Mouse (Mus musculus) adrenal gland, adult 18-20 months (tissue): ENCODE data around the gene Fibp. TPM values are rescaled to one million over a fixed set of nuclear protein-coding genes. Genes with fewer than 3 reads are reported as not detected.
A peak's percentile ranks its signal among the peaks of the same experiment; 100 is the strongest.

Experiments
- DNase-seq, 2 experiments: peaks; one replicate each; pipeline ENCODE4 v3.0.0; 2021 to 2022; ENCODE audit warnings: low spot score in 2 of 2
- long read RNA-seq, 2 experiments: library from polyadenylated mRNA; stranded (forward); transcript quantifications; one replicate each; pipeline ENCODE4 v2.0.0; 2021
- total RNA-seq, 2 experiments: library from RNA; stranded (reverse); gene quantifications; 1 replicate in 1 of 2; 2 replicates in 1 of 2; pipeline ENCODE4 v1.2.3; 2021

Gene Fibp
- 10 to 100 TPM; 75.0 to 82.0 TPM for total RNA-seq
- long read RNA-seq, experiment 1, transcript Fibp-205 (10 exons, 1,209 nt) = major isoform, 10 of 24 reads
- long read RNA-seq, experiment 1, partial matches to known transcripts = 5 of 24 reads
- long read RNA-seq, experiment 1, other reads (novel, unspliced or antisense) = 6 of 24 reads
- long read RNA-seq, experiment 2, transcript Fibp-201 (10 exons, 1,215 nt) = minor isoform, 5 of 62 reads
- long read RNA-seq, experiment 2, transcript Fibp-205 (10 exons, 1,209 nt) = major isoform, 43 of 62 reads
- long read RNA-seq, experiment 2, partial matches to known transcripts = 6 of 62 reads
- long read RNA-seq, experiment 2, other reads (novel, unspliced or antisense) = 8 of 62 reads

GRCm38 (mm10) chr19:5460465-5460911 lies at the start of gene Fibp:
TSS of gene Fibp (plus strand) at chr19:5460615.
- peak; percentile 82 to 84 for DNase-seq

- no peak for DNase-seq
Measured at GRCm38 (mm10) chr19:5410641-5411040, 49.8 kb upstream of the Fibp start.

- no peak for DNase-seq
Measured at GRCm38 (mm10) chr19:5411961-5412360, 48.5 kb upstream of the Fibp start.

DNA sequence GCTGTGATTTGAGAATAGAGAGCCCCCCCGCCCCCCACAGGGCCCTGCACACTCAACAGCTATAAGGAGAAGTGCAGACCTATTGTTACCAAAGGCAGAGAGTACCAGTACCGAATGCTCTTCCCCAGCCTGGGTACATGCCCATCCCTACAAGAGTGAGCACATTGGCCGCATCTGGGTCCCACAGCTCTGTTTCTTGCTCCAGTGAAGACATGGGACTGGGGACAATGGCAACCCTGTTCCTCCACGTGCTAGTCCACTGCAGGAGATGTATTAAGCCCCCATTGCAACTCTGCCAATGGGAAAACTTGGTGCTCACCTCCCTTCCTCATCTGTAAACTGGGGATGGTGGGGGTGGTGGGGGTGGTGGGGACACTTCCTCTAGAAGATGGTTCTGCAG lies 46.6 kb upstream of the Fibp start:
- DNase-seq = no peak

DNA sequence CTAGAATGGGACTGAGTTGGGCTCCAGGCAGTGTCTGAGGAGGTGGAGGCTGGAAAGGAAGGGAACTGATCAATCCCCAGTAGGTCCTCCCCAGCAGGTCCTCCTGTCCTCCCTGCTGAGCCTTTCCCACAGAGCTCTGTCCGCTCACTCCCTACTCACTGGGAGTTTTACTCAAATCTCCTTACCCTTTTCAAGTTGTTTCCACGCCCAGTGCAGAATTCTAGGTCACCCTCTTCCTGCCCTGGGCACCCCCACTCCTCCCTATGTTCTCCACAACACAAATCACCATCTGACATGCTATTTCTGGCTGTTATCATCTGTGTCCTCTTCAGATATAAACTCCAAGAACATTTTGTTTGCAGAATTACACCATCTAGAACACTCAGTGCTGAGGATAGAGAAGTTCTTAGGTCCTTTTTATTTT lies 45.9 kb upstream of the Fibp start:
- no peak for DNase-seq

DNA sequence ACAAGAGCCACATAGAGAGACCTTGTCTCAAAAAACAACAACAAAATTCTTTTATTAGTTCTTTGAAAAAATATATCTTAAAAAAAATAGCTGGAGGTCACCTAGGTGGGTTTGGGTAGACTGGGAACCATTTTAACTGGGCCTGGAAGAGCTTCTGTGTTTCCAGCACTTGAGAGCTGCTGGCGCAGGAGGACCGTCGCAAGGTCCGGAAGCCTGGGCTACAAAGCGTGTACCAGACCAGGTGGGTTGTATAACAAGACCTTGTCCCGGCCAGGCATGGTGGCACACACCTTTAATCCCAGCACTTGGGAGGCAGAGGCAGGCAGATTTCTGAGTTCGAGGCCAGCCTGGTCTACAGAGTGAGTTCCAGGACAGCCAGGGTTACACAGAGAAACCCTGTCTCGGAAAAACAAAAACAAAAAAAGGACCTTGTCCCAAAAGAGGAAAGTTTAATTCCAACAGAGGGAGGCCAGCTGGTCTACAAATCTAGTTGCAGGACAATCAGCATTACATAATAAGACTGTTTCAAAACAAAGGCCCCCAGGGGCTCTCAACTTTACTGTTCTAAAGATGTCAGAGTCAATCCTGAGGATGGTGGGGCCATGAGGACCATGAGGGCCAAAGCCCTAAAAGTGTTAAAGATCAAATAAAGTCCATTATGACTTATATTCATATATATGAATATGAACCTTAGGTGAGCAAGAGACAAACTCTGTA lies 41.5 kb upstream of the Fibp start:
- no peak for DNase-seq

DNA sequence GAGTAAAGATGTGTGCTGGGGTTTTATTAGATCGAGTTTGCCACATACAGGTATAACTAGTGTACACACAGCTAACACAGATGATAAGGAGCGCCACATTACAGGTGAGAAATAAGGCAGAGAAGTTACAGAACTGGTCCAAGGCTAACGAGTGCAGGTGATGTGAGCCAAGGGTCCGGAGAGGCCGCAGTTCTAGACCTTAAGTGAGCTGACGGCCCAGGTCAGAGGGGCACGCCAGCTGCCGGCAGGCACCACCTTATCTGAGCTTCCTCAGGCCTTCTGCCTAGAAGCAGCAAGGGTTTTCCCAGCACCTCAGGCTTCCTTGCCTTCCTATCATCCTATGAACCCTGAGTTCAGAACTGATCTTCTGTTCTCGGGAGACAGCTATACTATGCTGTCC lies 40.8 kb upstream of the Fibp start:
- no peak for DNase-seq

GRCm38 (mm10) chr19:5420579-5420978 lies 39.8 kb upstream of the Fibp start:
- DNase-seq = no peak

- DNase-seq = no peak
Measured at GRCm38 (mm10) chr19:5421784-5422183, 38.6 kb upstream of the Fibp start.

DNA sequence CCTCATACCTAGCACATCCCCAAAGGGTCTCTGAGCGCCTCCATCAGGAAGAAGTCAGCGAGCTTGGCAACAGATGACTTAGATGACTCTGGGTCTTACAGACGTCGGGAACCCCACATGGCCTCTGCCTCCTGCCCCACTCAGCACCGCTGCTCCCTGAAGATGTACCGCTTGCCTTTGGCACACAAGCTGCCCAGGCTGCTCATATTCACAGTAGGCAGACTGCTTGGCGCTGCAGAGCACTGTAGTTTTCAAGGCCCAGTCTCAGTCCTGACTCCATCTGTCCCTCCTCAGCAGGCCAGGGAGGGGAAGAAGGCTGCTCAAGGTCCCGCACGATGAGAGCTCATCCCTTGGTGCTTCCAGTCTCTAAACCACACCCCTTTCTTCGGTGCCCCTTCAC lies 38.1 kb upstream of the Fibp start:
- DNase-seq = no peak

GRCm38 (mm10) chr19:5422895-5423443 lies 37.4 kb upstream of the Fibp start:
- no peak for DNase-seq

DNA sequence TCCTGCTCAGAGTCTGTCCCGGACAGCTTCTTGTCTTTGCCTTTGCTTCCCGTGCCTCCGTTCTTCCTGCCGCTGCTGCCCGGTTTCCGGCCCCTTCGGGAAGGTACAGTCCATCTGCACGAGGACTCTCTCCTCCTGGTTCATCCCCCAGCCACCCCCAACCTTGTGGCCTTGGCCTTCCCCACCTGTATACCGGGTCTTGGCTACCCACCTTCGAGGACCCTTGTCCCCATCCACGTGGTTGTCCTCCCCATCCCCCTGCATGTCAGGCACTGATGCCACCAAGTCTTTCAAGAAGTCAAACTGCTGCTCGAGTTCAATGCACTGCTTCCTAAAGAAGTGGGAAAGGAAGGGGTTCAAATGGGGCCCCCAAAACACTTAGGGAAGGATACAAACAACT lies 36.9 kb upstream of the Fibp start:
- no peak for DNase-seq

DNA sequence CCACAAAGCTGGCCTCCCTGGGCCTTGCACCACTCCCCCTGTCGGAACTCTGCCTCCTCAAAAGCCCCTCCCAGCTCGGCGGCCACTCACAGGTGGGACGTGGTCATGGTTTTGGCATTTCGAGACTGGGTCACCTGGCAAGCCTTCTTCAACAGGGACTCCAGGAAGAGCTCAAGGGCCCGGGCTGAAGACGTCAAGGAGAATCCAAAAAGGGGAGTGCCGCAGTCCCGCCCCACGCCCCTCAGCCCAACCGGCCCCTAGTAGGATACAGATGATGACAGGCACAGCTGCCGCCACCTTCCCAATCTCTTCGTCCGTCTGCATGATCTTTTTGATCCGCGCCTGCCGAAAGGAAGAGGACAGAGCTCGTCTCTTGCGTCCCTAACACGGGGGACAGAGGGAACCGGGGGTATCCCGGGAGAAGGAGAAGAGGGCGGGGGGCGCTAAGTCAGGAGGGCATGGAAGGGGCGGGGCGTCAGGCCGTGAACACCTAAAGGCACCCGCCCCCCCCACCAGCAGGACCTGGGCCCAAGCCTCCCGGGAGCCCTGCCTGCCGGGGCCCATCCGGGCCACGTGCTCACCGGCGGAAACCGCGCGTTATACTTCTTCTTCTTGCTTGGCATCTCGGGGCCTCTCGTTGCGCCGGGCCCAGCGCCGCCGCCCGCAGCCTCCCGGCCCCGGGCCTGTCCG lies 36.2 kb upstream of the Fibp start:
- DNase-seq = peak; percentile 74 to 80

GRCm38 (mm10) chr19:5424782-5425741 lies 35.4 kb upstream of the Fibp start, which contains the start of the genes Drap1 and AI837181:
TSS of gene Drap1 (minus strand) at chr19:5424979.
TSS of gene AI837181 (plus strand) at chr19:5425144.
- peak; percentile 94 for DNase-seq

DNA sequence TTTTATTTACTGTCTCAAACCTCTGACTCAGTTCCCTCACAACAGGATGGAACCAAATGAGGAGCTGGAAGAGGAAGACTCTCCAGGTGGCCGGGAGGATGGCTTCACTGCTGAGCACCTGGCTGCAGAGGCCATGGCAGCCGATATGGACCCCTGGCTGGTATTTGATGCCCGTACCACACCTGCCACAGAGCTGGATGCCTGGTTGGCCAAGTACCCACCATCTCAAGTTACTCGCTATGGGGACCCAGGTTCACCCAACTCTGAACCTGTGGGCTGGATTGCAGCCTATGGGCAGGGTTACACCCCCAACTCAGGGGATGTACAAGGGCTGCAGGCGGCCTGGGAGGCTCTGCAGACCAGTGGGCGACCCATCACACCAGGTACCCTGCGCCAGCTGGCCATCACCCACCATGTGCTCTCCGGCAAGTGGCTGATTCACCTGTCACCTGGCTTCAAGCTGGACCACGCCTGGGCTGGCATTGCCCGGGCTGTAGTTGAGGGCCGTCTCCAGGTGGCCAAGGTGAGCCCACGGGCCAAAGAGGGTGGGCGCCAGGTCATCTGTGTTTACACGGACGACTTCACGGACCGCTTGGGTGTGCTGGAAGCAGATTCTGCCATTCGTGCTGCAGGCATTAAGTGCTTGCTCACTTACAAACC lies 34.4 kb upstream of the Fibp start:
- DNase-seq = no peak

DNA sequence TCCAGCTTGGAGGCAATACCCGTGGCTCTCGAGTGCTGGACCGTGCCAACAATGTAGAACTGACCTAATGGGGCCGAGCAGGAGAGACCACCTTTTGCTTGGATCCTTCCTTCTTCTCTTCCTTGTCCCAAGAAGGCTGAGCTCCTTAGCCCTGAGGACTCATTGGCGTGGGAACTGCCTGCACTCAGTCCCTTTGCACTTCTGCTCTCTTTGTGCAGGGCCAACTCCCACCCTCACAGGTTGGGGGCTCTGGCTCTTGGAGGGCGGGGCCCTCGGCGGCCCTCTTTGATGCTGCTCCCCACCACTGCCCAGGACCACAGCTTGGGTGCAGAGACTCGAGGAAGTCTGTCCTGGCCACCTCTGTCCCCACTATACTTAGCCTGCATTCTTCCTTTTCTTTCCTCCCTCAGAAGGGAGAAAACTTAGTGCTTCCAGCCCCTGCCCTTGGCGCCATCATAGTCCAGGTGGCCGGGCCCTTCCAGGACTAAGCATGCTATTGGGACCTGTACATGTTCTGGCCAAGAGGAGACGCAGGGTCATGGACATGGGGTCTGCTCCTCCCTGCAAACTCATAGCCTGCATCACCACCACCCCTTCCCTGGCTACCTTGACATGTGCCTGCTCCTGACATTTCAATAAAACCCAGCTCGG lies 33.6 kb upstream of the Fibp start:
- DNase-seq = no peak

- no peak for DNase-seq
Measured at GRCm38 (mm10) chr19:5428083-5428482, 32.3 kb upstream of the Fibp start.

DNA sequence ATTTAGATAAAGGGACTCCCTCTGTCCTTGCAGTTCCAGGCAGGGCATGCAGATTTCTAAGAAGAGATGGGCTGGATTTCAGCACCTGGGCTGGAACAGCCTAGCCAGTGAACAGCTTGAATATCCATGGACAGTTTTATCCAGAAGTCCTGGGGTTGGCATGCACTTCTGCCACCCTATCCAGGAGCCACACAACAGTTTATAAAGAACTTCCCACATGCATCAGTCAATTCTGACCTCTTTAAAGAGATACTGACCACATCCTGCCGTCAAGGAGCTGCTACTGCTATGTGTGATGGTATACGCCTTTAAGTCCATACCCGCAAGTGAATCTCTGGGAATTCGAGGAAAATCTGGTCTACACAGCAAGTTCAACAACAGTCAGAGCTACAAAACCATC lies 31.2 kb upstream of the Fibp start:
- DNase-seq = no peak

DNA sequence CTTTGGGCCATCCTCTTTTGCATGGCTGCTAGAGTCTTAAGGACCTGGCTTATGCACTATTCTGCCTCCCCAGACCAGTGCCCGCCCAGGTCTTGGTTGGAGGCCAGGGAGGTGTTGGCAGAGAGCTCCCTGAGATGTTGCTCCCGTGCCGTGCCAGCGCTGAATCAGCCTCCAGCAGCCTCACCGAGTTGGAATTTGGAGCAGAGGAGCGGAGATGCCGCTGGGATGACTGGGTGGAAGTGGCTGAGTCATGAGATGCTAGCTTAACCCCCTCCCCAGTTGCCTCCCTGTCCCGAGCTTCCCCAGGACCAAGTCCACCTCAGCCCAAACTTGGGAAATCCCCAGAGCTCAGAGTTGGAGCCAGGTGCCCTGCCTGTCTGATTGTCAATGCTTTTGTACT lies 30.6 kb upstream of the Fibp start:
- DNase-seq = peak; percentile 59 to 68
